24 mouse cellular contexts compared by ENCODE assay signal in genomic region chr5:82620056-82620455, GRCm38 (mm10).
DNase-seq lines count a peak whose midpoint lies in the region; ATAC-seq and TF ChIP-seq lines count a peak whose summit lies in the region.
"Had no signal": no experiment of that assay in that cellular context is flagged by ENCODE, and none has a peak within 500 bp of the region (broad histone marks: within the 10 kb centered on the region; RNA-seq: fewer than 3 reads in every experiment).

No protein-coding gene starts in this region.

- H3K9ac ChIP-seq in embryonic facial prominence, embryonic 11.5 days (replicated peaks; ENCODE audit: low read length), result no peak overlapping the region
- H3K9ac ChIP-seq: embryonic facial prominence, embryonic 12.5 days; forebrain, embryonic 13.5 days; forebrain, postnatal 0 days; hindbrain, embryonic 13.5 days had no signal

- WGBS in embryonic facial prominence, embryonic 11.5 days, result 56% methylated on average over 1 of the region's 1 CpGs
- WGBS in embryonic facial prominence, embryonic 10.5 days, result 74% methylated on average over 1 of the region's 1 CpGs

- H3K4me3 ChIP-seq in embryonic facial prominence, embryonic 11.5 days (ENCODE audit: low read depth, low read length), result no peak overlapping the region
- no peak overlapping the region for H3K4me3 ChIP-seq in embryonic facial prominence, embryonic 10.5 days
- H3K4me3 ChIP-seq in layer of hippocampus, adult 2 months, result no peak overlapping the region
- H3K4me3 ChIP-seq: embryonic facial prominence, embryonic 12.5 days; erythroblast, embryonic 14.5 days; forebrain, embryonic 13.5 days; gastrocnemius, adult 2 months; hindbrain, embryonic 13.5 days had no signal

- no peaks in the 10 kb centered on the region for H3K36me3 ChIP-seq in embryonic facial prominence, embryonic 11.5 days (replicated peaks; ENCODE audit: control insufficient read depth, insufficient read depth, low read depth, low read length)
- no peaks in the 10 kb centered on the region for H3K36me3 ChIP-seq in embryonic facial prominence, embryonic 10.5 days (replicated peaks)
- H3K36me3 ChIP-seq: embryonic facial prominence, embryonic 12.5 days; hindbrain, embryonic 13.5 days had no signal

- H3K4me2 ChIP-seq in embryonic facial prominence, embryonic 11.5 days (ENCODE audit: low read depth, low read length), result no peak overlapping the region
- H3K4me2 ChIP-seq: embryonic facial prominence, embryonic 12.5 days; forebrain, embryonic 13.5 days; heart, embryonic 11.5 days; hindbrain, embryonic 13.5 days had no signal

- no peak for TF ChIP-seq CTCF in layer of hippocampus, adult 2 months (conservative IDR thresholded peaks at IDR 0.05)

- intact Hi-C loops in left cerebral cortex, postnatal 36 days (cut with DNase I), result no loop called here

- H3K9me3 ChIP-seq in embryonic facial prominence, embryonic 11.5 days (replicated peaks; ENCODE audit: control insufficient read depth, low read length), result no peaks in the 10 kb centered on the region
- H3K9me3 ChIP-seq in embryonic facial prominence, embryonic 10.5 days, result no peaks in the 10 kb centered on the region
- H3K9me3 ChIP-seq: embryonic facial prominence, embryonic 12.5 days; forebrain, embryonic 13.5 days; hindbrain, embryonic 13.5 days had no signal

- DNase-seq in embryonic facial prominence, embryonic 11.5 days (ENCODE audit: low spot score), result peak; percentile 11
- DNase-seq in embryonic facial prominence, embryonic 10.5 days (ENCODE audit: low spot score), result no peak
- peak in 1 of 2 experiments; percentile 3 for DNase-seq in layer of hippocampus, adult 2 months (ENCODE audit: low spot score in 2 of 2)
- no peak for DNase-seq in layer of hippocampus, postnatal 36 days
- DNase-seq in brain, adult 2 months (ENCODE audit: low read depth, low spot score), result peak; percentile 3
- DNase-seq in retina, embryonic 14.5 days (ENCODE audit: low spot score), result peak; percentile 78
- DNase-seq in left cerebral cortex, postnatal 36 days (ENCODE audit: low spot score in 2 of 2), result no peak
- DNase-seq: adrenal gland, postnatal 10 days; adrenal gland, postnatal 36 days; cerebellum, adult 11-12 months; cerebellum, adult 8-10 months; cerebellum, postnatal 36 days; embryo, embryonic 11 days; forebrain, postnatal 0 days; gastrocnemius, adult 2 months; gastrocnemius, postnatal 14 days; heart, adult 11 months had no signal

- ATAC-seq in embryonic facial prominence, embryonic 11.5 days (replicated peaks; ENCODE audit: insufficient number of reproducible peaks, low FRiP score, low TSS enrichment, low read depth), result no peak
- no peak for ATAC-seq in inflammation-experienced regulatory T-cells, adult 6 months
- ATAC-seq: forebrain, embryonic 13.5 days; forebrain, postnatal 0 days; hindbrain, embryonic 16.5 days had no signal

- H3K4me1 ChIP-seq in embryonic facial prominence, embryonic 11.5 days (ENCODE audit: control insufficient read depth, insufficient read depth, low read length), result no peaks in the 10 kb centered on the region
- no peaks in the 10 kb centered on the region for H3K4me1 ChIP-seq in embryonic facial prominence, embryonic 10.5 days
- H3K4me1 ChIP-seq: embryonic facial prominence, embryonic 12.5 days; forebrain, embryonic 13.5 days; hindbrain, embryonic 13.5 days had no signal

- no peaks in the 10 kb centered on the region for H3K27me3 ChIP-seq in embryonic facial prominence, embryonic 11.5 days (ENCODE audit: control insufficient read depth, insufficient read depth, low read length)
- H3K27me3 ChIP-seq in embryonic facial prominence, embryonic 10.5 days (replicated peaks; ENCODE audit: low read depth, poor library complexity, severe bottlenecking), result no peaks in the 10 kb centered on the region
- H3K27me3 ChIP-seq: embryonic facial prominence, embryonic 12.5 days; forebrain, embryonic 13.5 days; hindbrain, embryonic 13.5 days had no signal

- H3K27ac ChIP-seq in embryonic facial prominence, embryonic 11.5 days (replicated peaks; ENCODE audit: low read depth, low read length), result no peak overlapping the region
- H3K27ac ChIP-seq in embryonic facial prominence, embryonic 10.5 days (replicated peaks), result no peak overlapping the region
- peak overlapping the region; percentile 51; the same call in 1 of the 2 replicates for H3K27ac ChIP-seq in layer of hippocampus, adult 2 months
- H3K27ac ChIP-seq: embryonic facial prominence, embryonic 12.5 days; forebrain, embryonic 13.5 days; gastrocnemius, adult 2 months; hindbrain, embryonic 13.5 days had no signal

Comparison
In these comparisons a context has a peak if more than half of its experiments do, and no peak if none do; other contexts are left out.
1. DNase-seq: peak in embryonic facial prominence, embryonic 11.5 days (single experiment), brain, adult 2 months (single experiment) and retina, embryonic 14.5 days (single experiment); none in embryonic facial prominence, embryonic 10.5 days (single experiment), layer of hippocampus, postnatal 36 days (0 of 2) and left cerebral cortex, postnatal 36 days (0 of 2).